ENCODE assay signal across 9 mouse cellular contexts in the genomic region with DNA sequence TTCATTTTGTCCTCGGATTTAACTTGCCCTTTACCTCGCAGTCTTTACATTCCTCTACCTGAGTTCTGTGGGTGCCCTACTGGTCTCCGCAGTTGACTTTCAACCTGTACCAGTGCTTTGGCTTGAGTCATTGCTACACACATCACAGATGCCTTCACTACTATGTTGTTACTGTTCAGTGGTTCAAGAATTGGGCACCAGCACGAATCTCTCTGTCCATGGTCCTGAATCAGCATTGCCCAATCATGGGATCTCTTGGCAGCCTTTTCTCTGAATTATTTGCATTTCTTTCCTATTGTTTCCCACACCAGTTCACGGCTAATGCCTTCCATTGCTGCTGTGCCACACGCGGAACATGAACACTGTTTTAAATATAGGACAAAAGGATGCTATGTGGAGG. TPM values are rescaled to one million over a fixed set of nuclear protein-coding genes. Genes with fewer than 3 reads are reported as not detected.
DNase-seq lines count a peak whose midpoint lies in the region; ATAC-seq lines count a peak whose summit lies in the region.
"Had no signal": no experiment of that assay in that cellular context is flagged by ENCODE, and none has a peak within 500 bp of the region (broad histone marks: within the 10 kb centered on the region; RNA-seq: fewer than 3 reads in every experiment).

No protein-coding gene starts in this region.

- WGBS in kidney, embryonic 14.5 days, result 50% methylated on average over 7 of the region's 7 CpGs

- no peak overlapping the region for H3K27ac ChIP-seq in kidney, embryonic 14.5 days (ENCODE audit: low read depth, low read length)
- H3K27ac ChIP-seq: heart, embryonic 13.5 days had no signal

- peaks cover 9% of the 10 kb centered on the region; the same call in 1 of the 2 replicates for H3K9me3 ChIP-seq in kidney, embryonic 14.5 days (ENCODE audit: control insufficient read depth, low read length)

- no peaks in the 10 kb centered on the region for H3K36me3 ChIP-seq in kidney, embryonic 14.5 days (ENCODE audit: control insufficient read depth, insufficient read depth, low read length)
- H3K36me3 ChIP-seq: heart, embryonic 13.5 days had no signal

- ATAC-seq in CD4-positive, CD25-positive, alpha-beta regulatory T cell, adult 4 months, result no peak
- peak; percentile 35; the same call in 1 of the 2 replicates for ATAC-seq in kidney, embryonic 14.5 days (ENCODE audit: low FRiP score, low TSS enrichment)
- ATAC-seq in erythroid progenitor cell, adult 5-6 weeks (replicated peaks; ENCODE audit: low FRiP score, poor library complexity, severe bottlenecking), result no peak

- no peaks in the 10 kb centered on the region for H3K27me3 ChIP-seq in kidney, embryonic 14.5 days (ENCODE audit: control insufficient read depth, insufficient read depth, low read length)
- H3K27me3 ChIP-seq: heart, embryonic 13.5 days had no signal

- H3K4me3 ChIP-seq in kidney, embryonic 14.5 days (ENCODE audit: low read length), result no peak overlapping the region
- H3K4me3 ChIP-seq: heart, embryonic 13.5 days had no signal

- H3K4me2 ChIP-seq in kidney, embryonic 14.5 days (replicated peaks; ENCODE audit: low read depth, low read length), result no peak overlapping the region
- H3K4me2 ChIP-seq: heart, embryonic 13.5 days had no signal

- DNase-seq in CD4-positive, CD25-positive, alpha-beta regulatory T cell, adult 2 months (ENCODE audit: low read depth, low spot score), result peak; percentile 13
- DNase-seq in thymus, postnatal 4 days, result peak; percentile 24
- DNase-seq in thymus, postnatal 25 days, result no peak
- DNase-seq in lung, postnatal 36 days, result peak; percentile 26
- no peak for DNase-seq in right cerebral cortex, adult 2 months (ENCODE audit: low spot score in 2 of 2)

- H3K4me1 ChIP-seq in kidney, embryonic 14.5 days (ENCODE audit: control insufficient read depth, insufficient read depth, low read length), result no peaks in the 10 kb centered on the region
- H3K4me1 ChIP-seq: heart, embryonic 13.5 days had no signal

- H3K9ac ChIP-seq in kidney, embryonic 14.5 days (ENCODE audit: low read depth, low read length), result no peak overlapping the region
- H3K9ac ChIP-seq: heart, embryonic 13.5 days had no signal

RNA-seq across cellular contexts. Expression of a gene that starts 30.8 kb away (rescaled TPM):
- 1 to 10 TPM; 5.4 to 6.2 TPM for polyA plus RNA-seq in CD4-positive, CD25-positive, alpha-beta regulatory T cell, adult 4 months (2017; shearing (Covaris generic))
- polyA plus RNA-seq in kidney, embryonic 14.5 days (2014; fragmentation: Nextera tagmentation; extraction: Ambion mirVana), result 19.1 and 21.3 TPM in 2 replicates
- 264 and 423 TPM in 2 replicates for total RNA-seq in erythroid progenitor cell, adult 5-6 weeks (2015; ENCODE audit: low replicate concordance)
- total RNA-seq in erythroid progenitor cell, adult 5-6 weeks (2017; ENCODE audit: low replicate concordance), result 229 and 243 TPM in 2 replicates

Comparison
In these comparisons a context has a peak if more than half of its experiments do, and no peak if none do; other contexts are left out.
1. DNase-seq: peak in CD4-positive, CD25-positive, alpha-beta regulatory T cell, adult 2 months (single experiment), thymus, postnatal 4 days (single experiment) and lung, postnatal 36 days (single experiment); none in thymus, postnatal 25 days (single experiment) and right cerebral cortex, adult 2 months (0 of 2).